Comparison of ENCODE assay signal across 7 mouse cellular contexts in genomic region chr2:69722650-69723518, GRCm38 (mm10). TPM values are rescaled to one million over a fixed set of nuclear protein-coding genes. Genes with fewer than 3 reads are reported as not detected.
DNase-seq lines count a peak whose midpoint lies in the region; ATAC-seq lines count a peak whose summit lies in the region.

No protein-coding gene starts in this region.

- H3K4me2 ChIP-seq in embryonic facial prominence, embryonic 11.5 days (ENCODE audit: low read depth, low read length): peak overlapping the region; percentile 43
- H3K4me2 ChIP-seq in limb, embryonic 11.5 days (ENCODE audit: low read depth, severe bottlenecking): peak overlapping the region; percentile 71
- peak overlapping the region; percentile 69 for H3K4me2 ChIP-seq in midbrain, embryonic 14.5 days (ENCODE audit: low read length)

- no peaks in the 10 kb centered on the region for H3K36me3 ChIP-seq in embryonic facial prominence, embryonic 11.5 days (replicated peaks; ENCODE audit: control insufficient read depth, insufficient read depth, low read depth, low read length)
- no peaks in the 10 kb centered on the region for H3K36me3 ChIP-seq in limb, embryonic 11.5 days (ENCODE audit: control insufficient read depth, insufficient read depth, low read length)
- H3K36me3 ChIP-seq in midbrain, embryonic 14.5 days (ENCODE audit: control insufficient read depth, insufficient read depth, low read length): no peaks in the 10 kb centered on the region

- peak; percentile 92 for ATAC-seq in embryonic facial prominence, embryonic 11.5 days (replicated peaks; ENCODE audit: insufficient number of reproducible peaks, low FRiP score, low TSS enrichment, low read depth)
- peak; percentile 93 for ATAC-seq in limb, embryonic 11.5 days (ENCODE audit: insufficient number of reproducible peaks, low FRiP score, low TSS enrichment, low read depth)
- peak; percentile 98 for ATAC-seq in midbrain, embryonic 14.5 days (ENCODE audit: low FRiP score, low TSS enrichment)

- no peaks in the 10 kb centered on the region for H3K4me1 ChIP-seq in embryonic facial prominence, embryonic 11.5 days (ENCODE audit: control insufficient read depth, insufficient read depth, low read length)
- H3K4me1 ChIP-seq in limb, embryonic 11.5 days (ENCODE audit: control insufficient read depth, insufficient read depth, low read length): no peaks in the 10 kb centered on the region
- peaks cover 10% of the 10 kb centered on the region; the same call in 1 of the 2 replicates for H3K4me1 ChIP-seq in midbrain, embryonic 14.5 days (ENCODE audit: control insufficient read depth, insufficient read depth, low read length)

- peak overlapping the region; percentile 92 for H3K9ac ChIP-seq in embryonic facial prominence, embryonic 11.5 days (replicated peaks; ENCODE audit: low read length)
- peak overlapping the region; percentile 79 for H3K9ac ChIP-seq in limb, embryonic 11.5 days (ENCODE audit: low read length)
- H3K9ac ChIP-seq in midbrain, embryonic 14.5 days (replicated peaks; ENCODE audit: low read length): peak overlapping the region; percentile 85

- H3K27ac ChIP-seq in embryonic facial prominence, embryonic 11.5 days (replicated peaks; ENCODE audit: low read depth, low read length): peak overlapping the region; percentile 63
- peak overlapping the region; percentile 9; the same call in 1 of the 2 replicates for H3K27ac ChIP-seq in limb, embryonic 11.5 days (replicated peaks; ENCODE audit: low read depth, low read length)
- peak overlapping the region; percentile 87 for H3K27ac ChIP-seq in midbrain, embryonic 14.5 days (replicated peaks; ENCODE audit: low read depth, low read length)

- no peaks in the 10 kb centered on the region for H3K27me3 ChIP-seq in embryonic facial prominence, embryonic 11.5 days (ENCODE audit: control insufficient read depth, insufficient read depth, low read length)
- no peaks in the 10 kb centered on the region for H3K27me3 ChIP-seq in limb, embryonic 11.5 days (ENCODE audit: control insufficient read depth, insufficient read depth, low read length)
- no peaks in the 10 kb centered on the region for H3K27me3 ChIP-seq in midbrain, embryonic 14.5 days (ENCODE audit: control insufficient read depth, insufficient read depth, low read length)

- peak; percentile 96 for DNase-seq in adrenal gland, postnatal 14 days
- DNase-seq in embryonic facial prominence, embryonic 11.5 days (ENCODE audit: low spot score): peak; percentile 97
- peak; percentile 99 for DNase-seq in heart, adult 11 months
- peak; percentile 95 for DNase-seq in kidney, adult 18-20 months
- peak; percentile 97 for DNase-seq in limb, embryonic 11.5 days (ENCODE audit: low spot score)
- DNase-seq in midbrain, embryonic 14.5 days: peak; percentile 99
- peak; percentile 81 to 88 for DNase-seq in spleen, adult 18-20 months

- under 1% methylated on average over 88 of the region's 91 CpGs for WGBS in embryonic facial prominence, embryonic 11.5 days
- WGBS in limb, embryonic 11.5 days: under 1% methylated on average over 86 of the region's 91 CpGs
- WGBS in midbrain, embryonic 14.5 days: under 1% methylated on average over 90 of the region's 91 CpGs

- H3K9me3 ChIP-seq in embryonic facial prominence, embryonic 11.5 days (replicated peaks; ENCODE audit: control insufficient read depth, low read length): no peaks in the 10 kb centered on the region
- no peaks in the 10 kb centered on the region for H3K9me3 ChIP-seq in limb, embryonic 11.5 days (ENCODE audit: control insufficient read depth, low read length)
- H3K9me3 ChIP-seq in midbrain, embryonic 14.5 days (ENCODE audit: control insufficient read depth, low read length): no peaks in the 10 kb centered on the region

- H3K4me3 ChIP-seq in embryonic facial prominence, embryonic 11.5 days (ENCODE audit: low read depth, low read length): peak overlapping the region; percentile 94
- peak overlapping the region; percentile 63 for H3K4me3 ChIP-seq in limb, embryonic 11.5 days (ENCODE audit: low read depth, low read length)
- H3K4me3 ChIP-seq in midbrain, embryonic 14.5 days (replicated peaks; ENCODE audit: low read depth, low read length): peak overlapping the region; percentile 89

RNA-seq across cellular contexts. Expression of gene Ppig, which starts 0.5 kb away (rescaled TPM):
- 73.6 and 76.9 TPM in 2 replicates for total RNA-seq in adrenal gland, postnatal 14 days (2021)
- polyA plus RNA-seq in embryonic facial prominence, embryonic 11.5 days (2014; fragmentation: Nextera tagmentation; extraction: Ambion mirVana): 141 and 178 TPM in 2 replicates
- 138 and 150 TPM in 2 replicates for polyA plus RNA-seq in limb, embryonic 11.5 days (2014; fragmentation: Nextera tagmentation; extraction: Ambion mirVana)
- 91.2 and 95.9 TPM in 2 replicates for polyA plus RNA-seq in midbrain, embryonic 14.5 days (2014; fragmentation: Nextera tagmentation; extraction: Ambion mirVana)

RNA-seq across cellular contexts. Expression of gene Fastkd1, which starts 9.6 kb away (rescaled TPM):
- 31.8 and 35.1 TPM in 2 replicates for total RNA-seq in adrenal gland, postnatal 14 days (2021)
- 17.4 and 18.7 TPM in 2 replicates for polyA plus RNA-seq in embryonic facial prominence, embryonic 11.5 days (2014; fragmentation: Nextera tagmentation; extraction: Ambion mirVana)
- 17.5 and 18.3 TPM in 2 replicates for polyA plus RNA-seq in limb, embryonic 11.5 days (2014; fragmentation: Nextera tagmentation; extraction: Ambion mirVana)
- 15.7 and 20.1 TPM in 2 replicates for polyA plus RNA-seq in midbrain, embryonic 14.5 days (2014; fragmentation: Nextera tagmentation; extraction: Ambion mirVana)

RNA-seq across cellular contexts. Expression of gene Klhl41, which starts 53.0 kb away (rescaled TPM):
- total RNA-seq in adrenal gland, postnatal 14 days (2021): 0.22 and 0.34 TPM in 2 replicates
- 1.5 and 1.6 TPM in 2 replicates for polyA plus RNA-seq in embryonic facial prominence, embryonic 11.5 days (2014; fragmentation: Nextera tagmentation; extraction: Ambion mirVana)
- polyA plus RNA-seq in limb, embryonic 11.5 days (2014; fragmentation: Nextera tagmentation; extraction: Ambion mirVana): 2.7 and 3.5 TPM in 2 replicates
- 0.11 and 0.21 TPM in 2 replicates for polyA plus RNA-seq in midbrain, embryonic 14.5 days (2014; fragmentation: Nextera tagmentation; extraction: Ambion mirVana)

Comparison
In these comparisons a context has a peak if more than half of its experiments do, and no peak if none do; other contexts are left out.
1. Peak in every context shown above with its lines: DNase-seq, ATAC-seq, H3K4me3 ChIP-seq and H3K27ac ChIP-seq.
2. H3K27ac ChIP-seq: peak in every context shown above with its lines; median percentile 87 in midbrain, embryonic 14.5 days; 63 in embryonic facial prominence, embryonic 11.5 days; 9 in limb, embryonic 11.5 days.